Mouse (Mus musculus): ENCODE results near the gene Ddhd1. TPM values are rescaled to one million over a fixed set of nuclear protein-coding genes. Genes with fewer than 3 reads are reported as not detected.

Gene Ddhd1
- polyA plus RNA-seq, 1 experiment from 2014 or later, result 34.1 TPM

Small RNA genes within 50 kb of the gene (microRNA-seq; reads per million reads assigned to microRNA genes)
- gene Mir5131, result not detected

Other genes with a start within 250 kb of the Ddhd1 start
- 61.1 and 67.9 TPM in 2 replicates for gene Fermt2, start 128.0 kb downstream of the Ddhd1 start, polyA plus RNA-seq (2014; fragmentation: Nextera tagmentation; extraction: Ambion mirVana)